Mouse (Mus musculus) lung, adult 10 weeks (tissue): ENCODE data around the gene Cd300e. TPM values are rescaled to one million over a fixed set of nuclear protein-coding genes. Genes with fewer than 3 reads are reported as not detected.

Source experiments
- polyA plus RNA-seq: library from polyadenylated mRNA; stranded (reverse); fragments of 350-450 nt; fragmentation: Illumina TruSeq; extraction: RNeasy Lipid Tissue Mini Kit (QIAGEN cat#74804); gene quantifications from one replicate; pipeline ENCODE4 v1.2.3, GENCODE M21; 2014; ENCODE audit warnings: low read depth, low replicate concordance; ENCODE audit not compliant: insufficient read depth

Gene Cd300e
- polyA plus RNA-seq, result 1.3 TPM

GRCm38 (mm10) chr11:115062077-115062476, at the start of gene Cd300e:
TSS of gene Cd300e (minus strand) at chr11:115062177.

DNA sequence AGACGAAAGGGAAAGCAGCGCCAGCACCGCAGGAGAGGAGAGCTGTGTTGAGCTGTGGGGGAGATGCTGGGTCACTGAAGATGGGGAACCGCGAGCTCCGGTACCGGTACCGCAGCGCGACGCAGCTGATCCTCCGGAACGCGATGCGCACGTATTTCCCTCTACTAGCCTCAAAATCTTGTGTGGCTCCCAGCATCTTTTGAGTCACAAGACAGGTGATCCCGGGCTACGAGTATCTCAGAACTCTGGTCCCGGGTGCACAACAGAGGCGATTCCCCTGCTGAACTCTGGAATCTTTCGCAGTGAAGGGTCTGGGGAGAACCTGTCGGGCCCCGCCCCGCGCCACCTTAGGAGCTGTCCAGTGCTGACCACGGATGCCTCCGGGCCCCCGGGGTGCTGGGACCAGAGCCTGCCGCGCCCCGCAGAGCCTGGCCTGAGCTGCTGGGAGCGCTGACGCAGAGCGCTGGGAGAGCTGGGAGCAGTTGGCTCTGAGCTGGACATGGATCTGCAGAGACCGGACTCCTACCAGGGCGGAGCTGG, 29.5 kb upstream of the Cd300e start, which contains the start of gene Rab37:
Gene Rab37 (plus strand): TSS at position 70 of the 540 bp plus-strand sequence.

DNA sequence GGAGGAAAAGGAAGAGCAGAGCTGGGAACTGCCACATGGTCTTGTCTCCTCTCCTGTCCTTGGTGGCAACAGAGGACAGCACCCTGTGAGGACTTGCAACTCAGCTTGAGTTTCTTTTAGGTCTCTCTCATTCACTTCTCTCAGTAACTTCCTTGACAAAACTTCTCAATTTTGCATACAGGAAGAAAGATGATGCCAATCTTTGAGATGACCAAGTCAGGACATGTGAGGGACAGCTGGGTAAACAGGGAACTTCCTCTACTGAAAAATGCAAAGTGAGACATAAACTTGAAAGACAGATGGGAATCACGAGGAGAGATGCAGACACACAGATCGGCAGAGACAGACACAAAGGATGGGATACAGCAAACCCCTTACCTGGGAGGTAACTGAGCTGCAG, 13.7 kb downstream of the Cd300e start, which contains the start of gene Cd300ld3:
Gene Cd300ld3 (minus strand): TSS at position 151 of the 400 bp plus-strand sequence.

GRCm38 (mm10) chr11:115037669-115038068, 24.3 kb downstream of the Cd300e start, which contains the start of gene Cd300ld5:
TSS of gene Cd300ld5 (minus strand) at chr11:115037769.

DNA sequence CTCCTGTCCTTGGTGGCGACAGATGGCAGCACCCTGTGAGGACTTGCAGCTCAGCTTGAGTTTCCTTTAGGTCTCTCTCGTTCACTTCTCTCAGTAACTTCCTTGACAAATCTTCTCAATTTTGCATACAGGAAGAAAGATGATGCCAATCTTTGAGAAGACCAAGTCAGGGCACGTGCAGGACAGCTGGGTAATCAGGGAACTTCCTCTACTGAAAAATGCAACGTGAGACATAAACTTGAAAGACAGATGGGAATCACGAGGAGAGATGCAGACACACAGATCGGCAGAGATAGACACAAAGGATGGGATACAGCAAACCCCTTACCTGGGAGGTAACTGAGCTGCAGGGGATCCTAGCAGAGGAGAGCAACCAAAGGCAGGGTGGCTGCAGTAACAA, 35.1 kb downstream of the Cd300e start, which contains the start of gene Cd300ld4:
Gene Cd300ld4 (minus strand): TSS at position 101 of the 400 bp plus-strand sequence.

GRCm38 (mm10) chr11:115016093-115016492, 45.9 kb downstream of the Cd300e start, which contains the start of gene Cd300ld2:
TSS of gene Cd300ld2 (minus strand) at chr11:115016193.

Other genes with a start within 250 kb of the Cd300e start
- gene Gprc5c, start 211.0 kb downstream of the Cd300e start, polyA plus RNA-seq, result 5.0 TPM
- gene Cd300a, start 172.1 kb downstream of the Cd300e start, polyA plus RNA-seq, result 5.6 TPM
- 3.8 TPM for gene Cd300lb, start 127.8 kb downstream of the Cd300e start, polyA plus RNA-seq
- gene Cd300c, start 93.0 kb downstream of the Cd300e start, polyA plus RNA-seq, result 1.2 TPM
- gene Cd300ld, start 72.3 kb downstream of the Cd300e start, polyA plus RNA-seq, result 4.7 TPM
- gene Cd300c2, start 60.3 kb downstream of the Cd300e start, polyA plus RNA-seq, result 24.2 TPM
- gene Cd300ld2, start 46.0 kb downstream of the Cd300e start, polyA plus RNA-seq, result not detected
- gene Cd300ld4, start 35.2 kb downstream of the Cd300e start, polyA plus RNA-seq, result not detected
- gene Cd300ld5, start 24.4 kb downstream of the Cd300e start, polyA plus RNA-seq, result 0.79 TPM
- 2.4 TPM for gene Cd300ld3, start 13.8 kb downstream of the Cd300e start, polyA plus RNA-seq
- 1.1 TPM for gene Rab37, start 29.3 kb upstream of the Cd300e start, polyA plus RNA-seq
- gene Cd300lf, start 71.8 kb upstream of the Cd300e start, polyA plus RNA-seq, result 6.7 TPM
- gene Slc9a3r1, start 101.2 kb upstream of the Cd300e start, polyA plus RNA-seq, result 44.9 TPM
- gene Tmem104, start 125.3 kb upstream of the Cd300e start, polyA plus RNA-seq, result 4.0 TPM
- gene Nat9, start 125.7 kb upstream of the Cd300e start, polyA plus RNA-seq, result 33.1 TPM
- 0.39 TPM for gene Grin2c, start 205.1 kb upstream of the Cd300e start, polyA plus RNA-seq
- 6.9 TPM for gene Fdxr, start 214.9 kb upstream of the Cd300e start, polyA plus RNA-seq
- gene Fads6, start 235.5 kb upstream of the Cd300e start, polyA plus RNA-seq, result 0.99 TPM
- gene Otop2, start 245.0 kb upstream of the Cd300e start, polyA plus RNA-seq, result not detected